Mouse (Mus musculus): ENCODE data around the gene Ddah1.

Ddah1 gene

DNA sequence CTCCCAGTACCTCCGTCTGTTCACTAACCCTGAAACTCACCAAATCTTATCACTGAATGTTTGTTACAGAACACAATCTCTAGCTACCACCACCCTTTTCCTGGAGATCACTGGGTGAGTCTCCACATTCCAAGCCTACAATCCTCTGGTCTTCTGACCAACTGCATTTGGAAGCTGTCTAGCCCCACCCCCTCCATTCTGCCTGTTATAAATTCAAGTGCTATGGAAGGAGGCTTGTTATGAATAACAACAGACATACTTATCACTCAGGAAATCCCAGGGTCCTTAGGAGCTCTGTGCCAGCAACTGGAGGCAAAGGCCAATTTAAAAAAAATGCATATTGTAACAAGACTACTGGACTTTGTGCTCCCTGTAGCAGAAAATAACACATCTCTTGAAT, 58.3 kb downstream of the Ddah1 start:
- DNase-seq (ENCODE audit: low spot score in 2 of 2) = no peak

DNA sequence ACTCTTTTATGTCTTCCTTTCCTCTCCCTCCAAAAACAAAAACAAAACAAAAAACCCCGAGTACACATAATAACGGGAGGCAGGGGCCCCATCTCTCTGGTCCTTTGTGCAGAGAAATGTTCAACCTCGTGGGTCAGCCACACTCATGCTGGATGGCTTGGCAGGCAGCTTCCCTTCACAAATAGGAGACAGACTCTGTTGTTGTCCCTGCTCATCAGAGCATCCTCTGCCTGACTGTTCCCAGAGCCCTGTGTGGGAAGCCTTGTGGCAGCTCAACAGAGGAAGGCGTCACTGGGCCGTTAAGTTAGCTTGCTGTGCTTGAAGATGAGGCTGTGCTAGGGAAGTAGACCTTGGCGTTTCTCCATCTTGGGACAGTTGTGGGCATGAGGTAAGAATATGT, 58.8 kb downstream of the Ddah1 start:
- DNase-seq (ENCODE audit: low spot score in 2 of 2) = no peak

DNA sequence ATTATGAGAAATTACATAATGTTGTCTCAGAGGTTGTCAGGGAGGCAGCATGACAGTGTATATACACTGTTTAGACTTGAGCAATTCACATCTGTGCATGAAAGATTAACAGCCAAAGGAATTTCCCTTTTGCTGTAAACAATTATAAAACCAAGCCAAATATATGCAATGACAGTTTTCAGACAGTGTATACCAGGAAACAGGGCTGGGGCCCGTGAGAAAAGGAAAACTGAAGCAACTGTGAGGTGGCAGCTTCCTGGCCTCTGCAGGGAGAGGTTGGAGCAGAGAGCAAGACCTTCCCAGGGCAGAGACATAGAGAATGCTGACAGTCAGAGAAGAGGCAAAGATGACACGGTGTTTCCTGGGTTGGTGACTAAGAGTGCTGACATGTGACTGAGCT, 62.0 kb downstream of the Ddah1 start:
- no peak for DNase-seq (ENCODE audit: low spot score in 2 of 2)

DNA sequence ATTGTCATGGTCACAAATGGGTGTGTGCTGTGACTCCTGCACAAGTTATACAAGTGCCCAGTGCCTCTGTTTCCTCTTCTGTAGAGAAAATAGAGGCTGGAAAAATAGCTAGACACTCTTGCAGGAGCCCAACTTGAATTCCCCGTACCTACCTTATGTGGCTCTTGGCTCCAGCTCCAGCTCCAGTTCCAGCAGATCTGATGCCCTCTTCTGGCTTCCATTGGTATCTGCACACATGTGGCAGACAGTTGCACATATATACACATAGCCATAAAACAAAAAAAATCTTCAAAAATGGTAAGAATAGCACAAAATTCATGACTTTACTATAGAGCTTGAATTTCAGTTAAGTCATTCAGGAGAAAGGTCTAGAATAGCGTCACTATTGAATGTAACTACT, 62.5 kb downstream of the Ddah1 start:
- no peak for DNase-seq (ENCODE audit: low spot score in 2 of 2)

DNA sequence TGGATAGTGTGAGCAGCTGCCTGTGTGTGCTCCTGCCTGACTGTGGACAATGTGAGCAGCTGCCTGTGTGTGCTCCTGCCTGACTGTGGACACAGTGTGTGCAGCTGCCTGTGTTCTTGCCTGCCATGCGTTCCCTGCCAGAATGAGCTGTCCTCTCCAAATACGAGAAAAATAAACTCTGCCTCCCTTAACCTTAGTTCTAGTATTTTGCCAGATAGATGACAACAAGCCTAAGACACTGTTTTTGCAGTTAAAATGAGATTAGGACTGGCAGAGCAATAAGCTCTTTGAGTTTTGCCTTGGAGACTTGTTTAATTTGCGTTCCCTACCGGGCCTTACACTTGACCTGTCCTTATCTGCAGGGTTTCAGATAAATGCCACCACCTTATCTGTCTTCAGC, 63.7 kb downstream of the Ddah1 start:
- DNase-seq (ENCODE audit: low spot score in 2 of 2) = no peak

DNA sequence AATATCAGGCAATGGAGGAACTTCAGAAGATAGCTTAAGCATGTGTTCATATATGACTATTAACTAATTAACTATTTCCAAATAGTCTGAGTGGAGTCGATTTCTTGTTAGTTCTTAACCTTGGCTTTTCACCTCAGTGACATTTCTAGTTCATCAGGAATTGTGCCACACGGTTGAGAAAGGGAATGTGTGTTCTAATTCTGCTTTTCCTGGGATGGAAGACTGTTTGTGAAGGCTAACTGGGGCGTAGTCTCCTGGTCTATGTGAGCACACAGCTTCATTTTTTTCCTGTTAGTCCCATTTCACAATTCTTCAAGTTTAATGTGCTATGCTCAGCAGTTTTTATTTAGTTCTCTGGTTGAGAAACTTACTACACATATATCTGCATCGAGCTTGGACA, 65.2 kb downstream of the Ddah1 start:
- DNase-seq (ENCODE audit: low spot score in 2 of 2) = no peak

DNA sequence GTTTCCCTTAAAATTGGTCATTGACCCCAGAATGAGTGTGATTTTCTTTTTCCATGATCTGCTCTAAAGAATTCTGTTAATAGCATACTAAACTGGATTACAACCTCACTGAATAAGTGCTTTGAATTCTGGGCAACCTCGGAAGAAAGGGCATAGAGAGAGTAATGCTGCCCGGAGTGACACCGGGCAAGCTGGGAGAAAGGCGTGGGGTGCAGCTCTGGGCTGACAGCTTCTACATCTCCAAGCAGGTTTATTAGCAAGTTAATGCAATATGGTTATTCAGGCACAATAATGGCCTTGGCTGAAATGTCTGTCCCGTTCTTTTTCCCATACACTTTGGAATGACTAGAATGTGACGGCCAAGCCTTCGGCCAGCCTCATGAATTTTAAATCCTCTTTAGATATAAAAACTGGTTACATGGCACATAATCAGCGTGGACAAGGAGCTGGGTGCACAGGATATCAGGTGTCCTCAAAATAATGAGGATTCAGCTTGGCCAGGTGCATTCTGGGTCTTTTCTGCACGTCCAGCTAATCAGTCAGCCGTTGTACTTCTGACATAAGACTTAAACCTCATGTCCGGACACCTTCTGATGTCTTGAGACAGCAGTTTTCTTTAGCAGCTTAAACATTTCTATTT, 67.1 kb downstream of the Ddah1 start:
- no peak for DNase-seq (ENCODE audit: low spot score in 2 of 2)

DNA sequence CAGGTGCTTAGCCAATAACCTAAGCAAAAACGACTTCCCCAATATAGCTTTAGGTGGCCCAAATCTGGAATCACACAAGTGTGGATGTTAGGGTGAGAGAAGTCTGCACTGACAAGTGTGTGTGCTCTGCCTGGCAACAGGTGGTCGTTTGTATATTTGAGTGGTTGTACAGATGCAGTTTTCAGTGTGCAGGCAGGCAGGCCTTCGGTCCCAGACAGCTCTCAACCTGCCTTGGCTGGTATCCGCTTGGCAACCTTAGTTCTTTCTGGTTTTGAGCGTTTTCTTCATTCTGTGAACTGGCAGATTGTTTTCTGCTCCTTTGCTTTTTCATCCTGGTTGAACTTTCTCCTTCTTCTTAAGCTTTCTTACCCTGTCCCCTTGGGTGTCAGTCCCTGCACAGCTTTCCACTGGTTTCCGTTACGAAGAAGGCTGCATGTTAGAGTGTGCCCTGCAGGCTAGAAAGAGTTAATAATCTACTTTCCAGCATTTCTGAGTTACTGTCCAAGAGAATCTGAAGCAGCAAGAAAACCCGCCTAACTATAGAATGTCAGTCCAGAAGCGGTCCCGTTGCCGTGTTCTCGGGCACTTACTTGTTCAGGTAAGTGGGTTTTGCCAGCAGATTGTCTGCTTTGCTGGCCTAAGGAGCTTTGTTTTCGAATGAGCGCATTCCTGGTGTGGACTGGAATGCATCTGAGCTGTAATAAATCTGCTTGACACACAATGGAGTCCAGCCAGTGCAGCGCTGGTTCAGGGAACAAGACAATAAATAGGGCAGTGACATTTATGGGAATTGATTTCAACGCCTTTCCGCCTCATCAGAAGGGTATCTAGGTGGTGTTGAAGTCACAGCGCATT, 68.9 kb downstream of the Ddah1 start:
- no peak for DNase-seq (ENCODE audit: low spot score in 2 of 2)

DNA sequence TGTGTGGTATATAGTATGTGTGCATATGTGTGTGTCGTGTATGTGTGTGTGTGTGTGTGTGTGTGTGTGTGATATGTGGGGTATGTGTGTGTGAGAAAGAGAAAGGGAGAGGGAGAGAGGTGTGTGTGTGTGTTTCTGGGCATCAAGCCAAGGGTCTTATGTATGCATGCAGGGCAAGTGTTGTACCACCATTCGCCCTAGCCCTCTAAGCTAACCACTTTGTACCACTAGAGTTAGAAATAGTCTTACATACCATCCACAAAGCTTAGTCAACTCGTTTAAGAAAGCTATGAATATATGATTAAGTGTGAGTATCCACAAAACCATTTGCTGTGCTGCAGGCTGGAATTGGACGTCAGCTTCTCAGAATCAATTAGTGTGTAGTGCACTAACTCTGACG, 70.4 kb downstream of the Ddah1 start:
- no peak for DNase-seq (ENCODE audit: low spot score in 2 of 2)

DNA sequence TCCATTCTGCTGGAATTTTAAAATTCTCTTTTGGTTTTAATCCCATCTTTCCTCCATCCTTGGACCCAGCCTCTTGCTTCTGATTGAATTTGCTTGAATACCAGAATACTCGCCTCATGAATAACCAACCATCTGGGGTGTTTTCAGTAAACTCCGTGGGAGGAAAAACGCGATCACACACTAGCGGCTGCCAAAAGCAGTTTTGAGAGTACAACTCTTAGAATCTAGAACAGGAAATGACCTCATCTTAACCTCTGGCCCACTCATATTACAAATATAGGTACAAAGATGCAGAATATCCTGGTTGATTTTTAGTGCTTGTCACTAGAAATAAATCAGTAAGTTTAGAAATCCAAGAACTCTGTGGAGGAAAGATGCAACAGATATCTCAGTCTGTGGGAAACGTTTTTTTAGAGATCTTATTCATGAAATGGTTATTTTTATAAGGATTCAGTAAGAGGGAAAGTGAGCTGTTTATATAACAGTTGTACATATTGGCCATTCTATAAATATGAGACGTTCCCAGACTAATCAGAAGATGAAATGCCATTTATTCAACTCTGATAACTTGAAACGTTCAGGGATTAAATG, 75.6 kb downstream of the Ddah1 start:
- DNase-seq (ENCODE audit: low spot score in 2 of 2) = no peak

DNA sequence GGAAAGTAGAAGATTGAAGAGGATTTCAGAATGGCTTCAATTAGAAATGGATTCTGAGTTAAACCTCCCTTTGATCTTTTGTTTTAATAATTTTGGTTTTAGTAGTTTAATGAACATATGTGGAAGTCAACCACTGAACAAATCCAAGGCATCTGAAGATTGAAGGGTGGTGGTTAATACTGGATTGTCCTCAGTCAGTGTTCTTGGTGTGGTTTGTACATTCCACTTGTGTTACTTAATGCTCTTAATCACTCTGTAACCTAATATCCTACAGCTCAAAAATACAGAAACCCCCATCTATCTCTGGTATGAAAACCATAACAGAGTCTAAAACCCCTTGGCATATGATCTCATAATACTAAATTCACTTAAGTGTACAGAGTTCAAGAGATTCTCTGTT, 79.8 kb downstream of the Ddah1 start:
- DNase-seq (ENCODE audit: low spot score in 2 of 2) = no peak

DNA sequence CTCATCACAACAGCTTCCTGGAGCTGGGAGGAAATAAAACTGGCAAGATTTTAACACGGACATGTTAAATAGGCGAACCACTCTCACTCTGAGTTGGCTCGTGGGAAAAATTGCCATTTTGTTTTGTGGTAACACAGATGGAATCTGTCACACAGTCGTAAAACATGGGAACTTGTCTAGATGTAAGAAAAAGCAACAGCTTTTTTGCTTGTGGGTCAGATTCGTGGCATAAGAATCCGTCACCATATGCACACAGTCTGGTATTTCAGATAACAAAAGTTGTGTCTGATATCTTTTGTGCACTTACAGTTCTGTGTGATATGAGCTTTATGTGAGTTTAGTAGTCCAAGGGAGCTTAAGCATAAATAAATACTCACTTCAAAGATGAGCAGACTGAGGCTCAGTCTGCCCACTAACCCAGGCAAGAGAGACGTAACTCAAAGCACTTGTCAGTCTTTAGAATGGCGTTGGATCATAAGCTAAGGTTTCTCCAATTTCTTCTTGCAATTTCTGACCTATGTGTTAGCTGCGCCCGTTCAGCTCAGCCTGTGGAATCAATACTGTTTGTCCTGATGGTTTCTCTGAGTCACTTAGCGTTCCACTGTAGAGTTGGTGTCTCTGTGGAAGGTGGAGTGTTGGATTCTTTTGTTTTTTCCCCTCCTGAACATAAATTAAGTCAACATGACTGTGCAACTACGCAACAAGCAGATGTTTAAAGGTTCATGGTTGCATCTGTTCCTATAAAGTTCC, 83.7 kb downstream of the Ddah1 start:
- DNase-seq (ENCODE audit: low spot score in 2 of 2) = no peak

DNA sequence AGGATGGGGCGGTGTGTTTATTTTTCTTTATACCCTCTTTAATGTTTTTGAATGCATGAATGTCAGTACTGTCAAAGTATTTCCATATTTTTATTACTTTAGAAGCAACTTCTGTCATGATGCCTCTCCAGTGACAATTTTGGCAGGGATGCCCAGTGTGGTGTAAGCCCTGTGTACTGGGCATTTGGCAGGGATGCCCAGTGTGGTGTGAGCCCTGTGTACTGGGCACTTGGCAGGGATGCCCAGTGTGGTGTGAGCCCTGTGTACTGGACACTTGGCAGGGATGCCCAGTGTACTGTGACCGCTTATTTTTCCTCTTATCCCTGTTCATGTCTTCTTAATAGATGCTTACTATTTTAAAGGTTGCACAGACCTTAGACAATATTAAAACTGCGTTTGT, 85.4 kb downstream of the Ddah1 start:
- DNase-seq (ENCODE audit: low spot score in 2 of 2) = no peak

DNA sequence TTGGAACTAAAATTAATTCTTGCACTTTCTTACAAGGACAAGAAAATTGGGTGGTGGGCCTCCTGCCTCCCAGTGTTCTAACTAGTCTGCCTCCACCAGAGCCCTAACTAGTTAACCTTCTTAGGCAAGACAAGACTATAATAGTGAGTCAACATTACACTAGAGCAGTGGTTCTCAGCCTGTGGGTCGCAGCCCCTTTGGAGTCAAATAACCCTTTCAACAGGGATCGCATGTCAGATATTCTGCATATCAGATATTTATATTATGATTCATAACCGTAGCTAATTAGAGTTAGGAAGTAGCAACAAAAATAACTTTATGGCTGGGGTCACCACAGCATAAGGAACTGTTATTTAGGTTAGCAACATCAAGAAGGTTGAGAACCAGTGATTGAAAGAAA, 86.4 kb downstream of the Ddah1 start:
- DNase-seq (ENCODE audit: low spot score in 2 of 2) = no peak

DNA sequence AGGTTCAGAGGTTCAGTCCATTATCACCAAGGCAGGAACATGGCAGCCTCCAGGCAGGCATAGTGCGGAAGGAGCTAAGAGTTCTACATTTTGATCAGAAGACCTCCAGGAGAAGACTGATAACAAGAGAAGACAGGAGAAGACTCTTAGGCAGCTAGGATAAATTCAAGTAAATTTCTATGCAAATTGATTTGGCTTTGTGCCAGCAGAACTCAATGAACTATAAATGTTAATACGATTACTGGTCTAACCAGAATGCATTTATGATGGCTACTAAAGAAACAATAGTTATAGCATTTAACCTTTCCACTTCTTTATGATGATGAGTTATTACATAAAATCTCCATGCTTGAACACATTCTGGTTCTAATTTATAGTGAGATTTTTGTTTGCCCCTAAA, 87.8 kb downstream of the Ddah1 start:
- no peak for DNase-seq (ENCODE audit: low spot score in 2 of 2)

DNA sequence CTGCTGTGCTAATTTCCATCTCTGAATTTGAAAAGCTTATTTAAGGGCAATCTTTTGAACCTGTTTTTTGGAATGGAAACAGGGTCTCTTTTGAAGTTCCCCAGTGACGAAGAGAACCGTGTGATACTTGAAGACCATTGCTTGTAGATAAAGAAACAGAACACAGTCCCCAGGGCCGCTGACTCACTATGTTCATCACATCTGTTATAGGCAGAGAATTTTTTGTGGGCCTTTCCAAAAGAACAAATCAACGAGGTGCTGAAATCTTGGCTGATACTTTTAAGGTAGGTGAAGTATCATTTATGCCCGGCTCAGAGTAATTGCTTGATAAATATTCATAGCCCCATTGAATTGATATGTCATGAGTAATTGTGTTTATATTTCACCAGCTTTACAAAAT, 93.6 kb downstream of the Ddah1 start:
- DNase-seq (ENCODE audit: low spot score in 2 of 2) = no peak

DNA sequence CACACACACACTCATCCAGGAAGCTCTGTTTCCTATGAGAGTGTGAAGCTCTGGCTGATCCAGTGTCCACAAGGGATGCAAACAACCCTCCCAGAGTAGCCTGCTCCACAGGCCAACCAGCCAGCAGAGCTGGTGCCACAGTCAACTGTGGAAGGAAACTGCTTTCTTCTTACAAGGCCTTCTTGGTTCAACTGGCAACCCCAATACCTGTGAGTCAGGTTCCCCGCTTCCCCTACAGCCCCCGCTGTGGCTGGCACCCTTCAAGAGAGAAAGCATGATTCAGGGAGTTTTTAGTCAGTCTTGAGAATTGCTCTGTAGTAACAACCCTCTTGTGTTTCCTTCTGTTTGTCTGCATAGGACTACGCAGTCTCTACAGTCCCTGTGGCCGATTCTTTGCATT, 94.3 kb downstream of the Ddah1 start:
- no peak for DNase-seq (ENCODE audit: low spot score in 2 of 2)

DNA sequence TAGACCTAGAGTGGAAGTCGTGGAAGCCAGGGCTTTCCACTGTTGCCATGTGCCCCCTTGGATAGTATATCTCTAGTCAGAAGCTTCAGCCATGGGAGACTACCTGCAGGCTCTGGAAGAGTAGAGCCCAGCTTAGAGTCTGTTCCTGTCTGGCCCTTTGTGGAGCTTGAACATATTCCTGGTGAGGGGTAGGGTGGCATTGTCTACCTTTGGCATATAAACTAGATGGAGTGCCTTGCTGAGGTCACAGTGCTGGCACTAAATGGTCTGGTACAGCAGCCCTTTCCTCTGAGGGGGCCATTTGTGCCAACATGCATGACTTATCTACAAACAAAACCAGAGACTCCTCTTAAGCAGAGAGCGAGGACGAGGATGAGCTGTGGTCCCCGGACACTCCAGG, 95.2 kb downstream of the Ddah1 start:
- DNase-seq (ENCODE audit: low spot score in 2 of 2) = no peak

DNA sequence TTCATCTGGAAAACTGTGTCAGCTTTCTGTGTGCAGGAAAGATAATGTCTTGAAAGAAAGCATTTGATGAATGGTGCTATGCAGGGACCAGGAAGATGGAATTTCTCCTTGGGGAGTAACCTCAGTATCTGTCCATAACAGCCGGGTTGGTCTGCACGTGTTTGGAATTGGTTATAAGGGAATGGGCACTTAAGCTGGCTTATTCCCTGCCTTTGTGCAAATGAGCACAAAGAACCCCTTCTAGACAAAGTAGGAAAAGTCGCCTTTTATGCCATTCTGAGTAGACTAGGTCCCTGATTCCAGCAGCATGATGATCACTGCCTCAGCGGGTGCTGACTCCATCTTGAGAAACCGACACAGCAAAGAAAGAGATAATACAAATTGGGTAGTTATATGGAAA, 96.0 kb downstream of the Ddah1 start:
- no peak for DNase-seq (ENCODE audit: low spot score in 2 of 2)

DNA sequence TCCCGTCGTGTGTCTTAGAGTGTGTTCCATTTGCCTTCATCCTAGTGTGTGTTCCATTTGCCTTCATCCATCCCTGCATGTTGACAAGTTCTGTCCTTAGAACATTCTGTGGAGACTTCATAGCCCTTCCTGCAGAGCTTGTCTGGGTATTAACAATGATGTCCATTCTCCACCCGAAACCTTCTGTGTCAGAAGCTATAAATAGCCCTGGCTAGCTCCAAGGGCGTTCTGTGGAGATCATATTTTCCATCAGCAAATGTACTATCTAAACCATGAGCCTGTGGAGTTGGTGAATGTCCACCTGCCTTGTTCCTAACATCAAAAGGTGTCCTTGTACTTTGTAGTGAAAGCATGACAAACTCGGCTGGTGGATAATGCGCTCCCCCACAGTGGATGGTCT, 96.8 kb downstream of the Ddah1 start:
- no peak for DNase-seq (ENCODE audit: low spot score in 2 of 2)

DNA sequence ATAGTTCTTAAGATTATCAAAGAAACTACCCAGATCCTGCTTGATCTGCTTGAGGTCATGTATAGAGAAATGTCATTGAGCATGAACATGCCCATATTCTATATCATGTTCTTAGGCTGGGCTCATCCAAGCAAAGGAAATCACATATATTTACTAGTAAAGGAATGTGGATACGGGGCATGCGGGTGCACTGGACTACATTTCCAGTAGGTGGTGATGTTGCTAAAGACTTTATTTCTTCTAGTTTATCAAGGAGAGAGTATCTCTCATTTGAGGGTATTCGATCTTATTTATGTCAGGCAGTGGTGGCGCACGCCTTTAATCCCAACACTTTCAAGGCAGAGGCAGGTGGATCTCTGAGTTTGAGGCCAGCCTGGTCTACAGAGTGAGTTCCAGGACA, 99.9 kb downstream of the Ddah1 start:
- DNase-seq (ENCODE audit: low spot score in 2 of 2) = no peak

DNA sequence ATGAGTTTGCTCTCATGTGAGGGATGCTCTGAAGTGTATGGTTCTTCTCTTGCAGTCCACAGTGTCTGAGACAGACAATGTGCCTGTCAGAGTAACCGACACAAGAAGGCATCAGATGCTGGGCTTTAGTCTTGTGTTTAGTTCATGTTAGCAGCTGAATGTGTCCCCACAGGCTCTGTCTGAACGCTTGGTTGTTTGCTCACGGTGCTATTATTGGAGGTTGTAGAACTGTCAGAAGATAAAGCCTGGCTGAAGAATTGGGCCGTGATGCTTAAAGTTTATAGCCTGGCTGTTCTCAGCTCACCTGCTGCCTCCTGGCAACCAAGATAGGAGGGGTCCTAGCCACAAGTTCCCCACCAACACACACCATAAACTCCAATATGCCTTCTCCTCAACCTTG, 104.0 kb downstream of the Ddah1 start:
- DNase-seq (ENCODE audit: low spot score in 2 of 2) = no peak
